Mouse (Mus musculus): ENCODE data around the gene Trip12. TPM values are rescaled to one million over a fixed set of nuclear protein-coding genes. Genes with fewer than 3 reads are reported as not detected.
A peak's percentile ranks its signal among the peaks of the same experiment; 100 is the strongest.

Trip12 gene
- polyA plus RNA-seq, 1 experiment from 2014 or later, result 105 TPM

- Histone ChIP-seq H3K4me1 (replicated peaks; ENCODE audit: control insufficient read depth, insufficient read depth, low read length) (no peaks in the 10 kb centered on the region), H3K4me2 (replicated peaks; ENCODE audit: low read depth, low read length) (no peak overlapping the region), H3K9ac (ENCODE audit: low read depth, low read length) (no peak overlapping the region), H3K36me3 (ENCODE audit: control insufficient read depth, insufficient read depth, low read length) (peaks cover 5% of the 10 kb centered on the region; the same call in 1 of the 2 replicates), H3K4me3 (ENCODE audit: low read depth, low read length) (no peak overlapping the region), H3K27ac (ENCODE audit: low read depth, low read length) (no peak overlapping the region), H3K9me3 (ENCODE audit: control insufficient read depth, low read length) (no peaks in the 10 kb centered on the region), H3K27me3 (ENCODE audit: control insufficient read depth, insufficient read depth, low read length) (no peaks in the 10 kb centered on the region)
- no peak for ATAC-seq (ENCODE audit: low FRiP score)
- DNase-seq (ENCODE audit: low spot score), result no peak
These were observed 117.5 kb downstream of the Trip12 start for GRCm38 (mm10) chr1:84722841-84723240.

- H3K9ac ChIP-seq (ENCODE audit: low read depth, low read length), result no peak overlapping the region
- H3K4me1 ChIP-seq (replicated peaks; ENCODE audit: control insufficient read depth, insufficient read depth, low read length), result no peaks in the 10 kb centered on the region
- no peak overlapping the region for H3K27ac ChIP-seq (ENCODE audit: low read depth, low read length)
- no peaks in the 10 kb centered on the region for H3K27me3 ChIP-seq (ENCODE audit: control insufficient read depth, insufficient read depth, low read length)
- WGBS, result 94% methylated on average over 3 of the region's 3 CpGs
- peaks cover 5% of the 10 kb centered on the region; the same call in 1 of the 2 replicates for H3K36me3 ChIP-seq (ENCODE audit: control insufficient read depth, insufficient read depth, low read length)
- DNase-seq (ENCODE audit: low spot score) (no peak), ATAC-seq (ENCODE audit: low FRiP score) (0 out of 2 replicates have a peak, but pooled peaks have one; percentile 33)
- no peak overlapping the region for H3K4me3 ChIP-seq (ENCODE audit: low read depth, low read length)
- no peak overlapping the region for H3K4me2 ChIP-seq (replicated peaks; ENCODE audit: low read depth, low read length)
- H3K9me3 ChIP-seq (ENCODE audit: control insufficient read depth, low read length), result no peaks in the 10 kb centered on the region
These were observed 117.9 kb downstream of the Trip12 start for GRCm38 (mm10) chr1:84722371-84722770.

GRCm38 (mm10) chr1:84721942-84722341 is 118.4 kb downstream of the Trip12 start:
- no peak overlapping the region for H3K27ac ChIP-seq (ENCODE audit: low read depth, low read length)
- ATAC-seq (ENCODE audit: low FRiP score) (no peak), DNase-seq (ENCODE audit: low spot score) (no peak)
- no peak overlapping the region for H3K9ac ChIP-seq (ENCODE audit: low read depth, low read length)
- H3K36me3 ChIP-seq (ENCODE audit: control insufficient read depth, insufficient read depth, low read length), result peaks cover 5% of the 10 kb centered on the region; the same call in 1 of the 2 replicates
- no peaks in the 10 kb centered on the region for H3K9me3 ChIP-seq (ENCODE audit: control insufficient read depth, low read length)
- no peak overlapping the region for H3K4me2 ChIP-seq (replicated peaks; ENCODE audit: low read depth, low read length)
- H3K4me1 ChIP-seq (replicated peaks; ENCODE audit: control insufficient read depth, insufficient read depth, low read length), result no peaks in the 10 kb centered on the region
- H3K4me3 ChIP-seq (ENCODE audit: low read depth, low read length), result no peak overlapping the region
- H3K27me3 ChIP-seq (ENCODE audit: control insufficient read depth, insufficient read depth, low read length), result no peaks in the 10 kb centered on the region
- 90% methylated on average over 3 of the region's 3 CpGs for WGBS

- H3K36me3 ChIP-seq (ENCODE audit: control insufficient read depth, insufficient read depth, low read length), result no peaks in the 10 kb centered on the region
- DNase-seq (ENCODE audit: low spot score), result peak; percentile 49
- peak; percentile 77 for ATAC-seq (ENCODE audit: low FRiP score)
- H3K27me3 ChIP-seq (ENCODE audit: control insufficient read depth, insufficient read depth, low read length), result no peaks in the 10 kb centered on the region
- peak overlapping the region; percentile 33 for H3K4me3 ChIP-seq (ENCODE audit: low read depth, low read length)
- 0 out of 2 replicates have a peak overlapping the region, but pooled peaks have one; percentile 17 for H3K27ac ChIP-seq (ENCODE audit: low read depth, low read length)
- H3K9ac ChIP-seq (ENCODE audit: low read depth, low read length), result peak overlapping the region; percentile 50
- no peaks in the 10 kb centered on the region for H3K9me3 ChIP-seq (ENCODE audit: control insufficient read depth, low read length)
- no peaks in the 10 kb centered on the region for H3K4me1 ChIP-seq (replicated peaks; ENCODE audit: control insufficient read depth, insufficient read depth, low read length)
- WGBS, result 23% methylated on average over 31 of the region's 31 CpGs
- peak overlapping the region; percentile 50 for H3K4me2 ChIP-seq (replicated peaks; ENCODE audit: low read depth, low read length)
These were observed 130.2 kb downstream of the Trip12 start for GRCm38 (mm10) chr1:84709810-84710785.

GRCm38 (mm10) chr1:84709406-84709805 is 130.9 kb downstream of the Trip12 start:
- H3K4me3 ChIP-seq (ENCODE audit: low read depth, low read length), result 0 out of 2 replicates have a peak overlapping the region, but pooled peaks have one; percentile 2
- H3K4me2 ChIP-seq (replicated peaks; ENCODE audit: low read depth, low read length), result peak overlapping the region; percentile 33
- peak; percentile 64 for ATAC-seq (ENCODE audit: low FRiP score)

GRCm38 (mm10) chr1:84700254-84700653 is 140.1 kb downstream of the Trip12 start:
- H3K4me3 ChIP-seq (ENCODE audit: low read depth, low read length), result no peak overlapping the region
- H3K36me3 ChIP-seq (ENCODE audit: control insufficient read depth, insufficient read depth, low read length), result no peaks in the 10 kb centered on the region
- no peaks in the 10 kb centered on the region for H3K27me3 ChIP-seq (ENCODE audit: control insufficient read depth, insufficient read depth, low read length)
- no peak overlapping the region for H3K4me2 ChIP-seq (replicated peaks; ENCODE audit: low read depth, low read length)
- H3K27ac ChIP-seq (ENCODE audit: low read depth, low read length), result no peak overlapping the region
- H3K9me3 ChIP-seq (ENCODE audit: control insufficient read depth, low read length), result no peaks in the 10 kb centered on the region
- no peak overlapping the region for H3K9ac ChIP-seq (ENCODE audit: low read depth, low read length)
- ATAC-seq (ENCODE audit: low FRiP score), result no peak
- no peaks in the 10 kb centered on the region for H3K4me1 ChIP-seq (replicated peaks; ENCODE audit: control insufficient read depth, insufficient read depth, low read length)
- WGBS, result 99% methylated on average over 6 of the region's 6 CpGs
- no peak for DNase-seq (ENCODE audit: low spot score)

More at GRCm38 (mm10) chr1:84709406-84709805, 130.9 kb downstream of the Trip12 start:
- no peaks in the 10 kb centered on the region for H3K4me1 ChIP-seq (replicated peaks; ENCODE audit: control insufficient read depth, insufficient read depth, low read length)
- DNase-seq (ENCODE audit: low spot score), result peak; percentile 26
- H3K9ac ChIP-seq (ENCODE audit: low read depth, low read length), result no peak overlapping the region
- H3K27me3 ChIP-seq (ENCODE audit: control insufficient read depth, insufficient read depth, low read length), result no peaks in the 10 kb centered on the region
- no peak overlapping the region for H3K27ac ChIP-seq (ENCODE audit: low read depth, low read length)
- no peaks in the 10 kb centered on the region for H3K9me3 ChIP-seq (ENCODE audit: control insufficient read depth, low read length)
- 10% methylated on average over 5 of the region's 5 CpGs for WGBS
- no peaks in the 10 kb centered on the region for H3K36me3 ChIP-seq (ENCODE audit: control insufficient read depth, insufficient read depth, low read length)

GRCm38 (mm10) chr1:84697136-84697535 is 143.2 kb downstream of the Trip12 start:
- Histone ChIP-seq H3K4me3 (ENCODE audit: low read depth, low read length) (no peak overlapping the region), H3K36me3 (ENCODE audit: control insufficient read depth, insufficient read depth, low read length) (no peaks in the 10 kb centered on the region), H3K4me1 (replicated peaks; ENCODE audit: control insufficient read depth, insufficient read depth, low read length) (no peaks in the 10 kb centered on the region), H3K27me3 (ENCODE audit: control insufficient read depth, insufficient read depth, low read length) (no peaks in the 10 kb centered on the region), H3K27ac (ENCODE audit: low read depth, low read length) (no peak overlapping the region), H3K4me2 (replicated peaks; ENCODE audit: low read depth, low read length) (no peak overlapping the region), H3K9me3 (ENCODE audit: control insufficient read depth, low read length) (no peaks in the 10 kb centered on the region), H3K9ac (ENCODE audit: low read depth, low read length) (no peak overlapping the region)
- 2% methylated on average over 2 of the region's 2 CpGs for WGBS
- ATAC-seq (ENCODE audit: low FRiP score) (no peak), DNase-seq (ENCODE audit: low spot score) (peak; percentile 86)

- peak within 1 kb of the TSS; percentile 84 for H3K9ac ChIP-seq (ENCODE audit: low read depth, low read length)
- no peaks in the 10 kb centered on the region for H3K4me1 ChIP-seq (replicated peaks; ENCODE audit: control insufficient read depth, insufficient read depth, low read length)
- no peaks in the 10 kb centered on the region for H3K36me3 ChIP-seq (ENCODE audit: control insufficient read depth, insufficient read depth, low read length)
- peak within 1 kb of the TSS; percentile 85 for H3K4me3 ChIP-seq (ENCODE audit: low read depth, low read length)
- DNase-seq (ENCODE audit: low spot score), result peak; percentile 86
- no peaks in the 10 kb centered on the region for H3K9me3 ChIP-seq (ENCODE audit: control insufficient read depth, low read length)
- H3K27ac ChIP-seq (ENCODE audit: low read depth, low read length), result peak within 1 kb of the TSS; percentile 86
- H3K27me3 ChIP-seq (ENCODE audit: control insufficient read depth, insufficient read depth, low read length), result no peaks in the 10 kb centered on the region
- WGBS, result under 1% methylated on average over 65 of the region's 75 CpGs
- H3K4me2 ChIP-seq (replicated peaks; ENCODE audit: low read depth, low read length), result peak within 1 kb of the TSS; percentile 93
- peak; percentile 92 for ATAC-seq (ENCODE audit: low FRiP score)
These were observed 144.6 kb downstream of the Trip12 start, which contains the start of gene Dner for GRCm38 (mm10) chr1:84695517-84696411. Gene Dner, minus strand, starts transcription at chr1:84696221.
